Mouse (Mus musculus): ENCODE results near the gene Uri1.

The Uri1 gene

DNA sequence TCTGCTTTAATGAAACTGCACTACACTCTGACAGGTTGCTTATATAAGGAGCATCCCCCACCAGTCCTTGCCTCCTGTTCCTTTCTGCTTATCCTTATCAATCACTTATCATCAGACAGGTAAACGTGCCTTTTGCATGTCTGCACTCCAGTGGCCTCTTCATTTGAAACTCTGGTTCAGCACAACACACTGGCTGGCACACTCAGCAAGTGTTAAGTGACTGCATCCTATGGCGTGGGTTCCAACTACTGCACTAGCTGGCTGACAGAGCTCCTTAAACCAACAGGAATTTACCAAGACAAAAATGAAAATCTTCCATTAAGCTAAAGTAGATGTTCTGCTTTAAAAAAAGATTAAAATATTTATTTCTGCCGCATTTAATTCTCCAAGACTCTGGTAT lies 9.4 kb downstream of the Uri1 start:
- peak; percentile 68 for DNase-seq (ENCODE audit: low read depth, low spot score)

DNA sequence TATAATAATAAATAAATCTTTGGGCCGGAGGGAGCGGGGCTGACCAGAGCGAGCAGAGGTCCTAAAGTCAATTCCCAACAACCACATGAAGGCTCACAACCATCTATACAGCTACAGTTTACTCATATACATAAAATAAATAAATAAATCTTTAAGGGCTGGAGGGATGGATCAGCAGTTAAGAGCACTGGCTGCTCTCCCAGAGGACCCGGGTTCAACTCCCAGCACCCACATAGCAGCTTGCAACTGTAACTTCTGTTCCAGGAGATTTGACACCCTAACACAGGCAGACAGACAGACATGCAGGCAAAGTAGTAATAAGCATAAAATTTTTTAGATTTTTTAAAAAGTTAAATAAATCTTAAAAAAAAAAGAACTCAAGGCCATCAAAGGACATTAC lies 10.5 kb downstream of the Uri1 start:
- DNase-seq (ENCODE audit: low read depth, low spot score) = no peak

DNA sequence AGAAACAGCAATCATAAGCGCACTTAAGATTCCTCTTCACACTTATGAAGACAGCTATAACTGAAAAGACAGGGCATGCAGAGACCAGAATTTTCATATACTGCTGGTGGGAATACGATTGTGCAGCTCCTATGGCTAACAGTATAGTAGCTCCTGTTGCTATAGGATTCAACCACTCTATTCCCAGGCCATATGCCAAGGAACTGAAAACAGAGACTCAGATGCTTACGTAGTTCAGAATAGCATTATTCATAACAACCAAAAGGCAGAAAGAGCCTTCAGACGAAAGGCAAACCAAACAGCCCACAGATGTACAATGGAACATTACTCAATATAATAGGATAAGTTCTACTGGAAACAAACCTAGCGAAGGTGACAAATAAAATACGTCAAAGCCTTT lies 15.0 kb downstream of the Uri1 start:
- DNase-seq (ENCODE audit: low read depth, low spot score) = peak; percentile 48

DNA sequence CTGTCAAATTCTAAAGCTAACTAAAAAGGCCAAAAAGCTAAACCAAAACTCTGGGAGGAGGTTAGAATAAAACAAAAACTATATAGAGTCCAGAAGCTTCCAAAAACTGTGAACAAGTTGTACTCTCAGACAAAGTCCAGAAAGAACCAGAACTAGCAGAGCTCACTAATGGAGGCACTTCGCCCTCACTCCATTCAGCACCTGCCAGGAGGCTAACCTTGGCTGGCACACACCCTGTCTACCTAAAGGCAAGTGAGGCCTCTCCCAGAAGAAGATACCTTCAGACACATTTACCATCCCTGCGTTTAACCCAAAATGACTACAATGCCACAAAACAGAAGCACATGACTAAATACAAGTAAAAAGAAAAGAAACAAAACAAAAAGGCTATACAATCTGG lies 20.9 kb downstream of the Uri1 start:
- no peak for DNase-seq (ENCODE audit: low read depth, low spot score)

DNA sequence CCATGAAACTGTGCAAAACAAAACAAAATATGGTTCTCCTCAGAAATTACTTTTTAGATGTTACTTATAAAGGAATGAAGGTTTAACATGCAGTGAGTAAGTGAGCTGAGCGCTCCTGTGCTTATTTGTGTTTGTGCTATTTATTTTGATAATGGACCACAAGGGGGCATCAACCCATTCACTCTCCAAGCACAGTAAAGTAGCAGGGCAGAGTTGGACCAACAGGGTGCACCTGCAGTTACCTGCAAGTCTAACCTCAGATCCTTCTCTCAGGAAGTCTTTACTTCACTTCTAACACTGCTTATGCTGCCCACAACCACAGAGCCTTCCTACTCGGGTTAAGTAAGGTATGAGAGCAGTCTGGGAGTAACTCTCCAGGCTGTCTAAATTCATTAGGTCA lies 23.7 kb downstream of the Uri1 start:
- peak; percentile 27 for DNase-seq (ENCODE audit: low read depth, low spot score)

DNA sequence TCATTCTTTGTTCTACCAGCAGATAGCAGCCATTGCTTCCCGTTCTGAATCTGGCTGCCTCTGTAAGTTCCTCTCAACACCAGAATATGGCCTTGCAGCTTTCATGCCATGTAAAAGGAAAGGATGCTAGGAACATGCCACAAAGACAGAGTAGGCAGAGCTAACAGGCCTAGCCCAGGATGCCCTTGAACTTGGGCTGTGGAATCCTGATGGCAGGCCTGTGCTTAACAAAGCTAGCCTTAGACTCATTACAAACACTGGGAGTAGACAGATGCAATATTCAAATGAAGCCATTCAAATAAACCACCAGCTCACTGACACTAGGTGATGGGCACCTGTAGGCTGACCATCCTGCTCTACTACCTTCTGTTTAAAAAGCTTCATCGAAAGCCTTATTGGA lies 30.5 kb downstream of the Uri1 start:
- no peak for DNase-seq (ENCODE audit: low read depth, low spot score)

DNA sequence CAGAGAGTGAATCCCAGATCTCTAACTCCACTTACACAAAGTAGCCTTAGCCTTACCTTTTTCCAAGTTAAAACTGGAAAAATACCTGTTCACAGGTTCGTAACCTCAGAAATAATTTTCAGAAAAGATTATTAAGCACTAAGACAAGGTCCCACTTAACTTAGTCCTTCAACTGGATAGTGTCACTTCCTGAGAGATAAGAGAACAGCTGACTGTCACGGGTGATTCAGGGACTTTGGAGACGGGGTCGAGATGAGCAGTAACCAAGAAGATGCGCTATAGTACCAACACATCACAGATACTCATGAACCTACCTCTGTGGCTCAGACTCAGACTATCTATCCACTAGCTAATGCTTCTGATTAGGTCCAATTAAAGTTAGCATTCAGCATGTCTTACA lies 38.5 kb downstream of the Uri1 start:
- DNase-seq (ENCODE audit: low read depth, low spot score) = no peak

DNA sequence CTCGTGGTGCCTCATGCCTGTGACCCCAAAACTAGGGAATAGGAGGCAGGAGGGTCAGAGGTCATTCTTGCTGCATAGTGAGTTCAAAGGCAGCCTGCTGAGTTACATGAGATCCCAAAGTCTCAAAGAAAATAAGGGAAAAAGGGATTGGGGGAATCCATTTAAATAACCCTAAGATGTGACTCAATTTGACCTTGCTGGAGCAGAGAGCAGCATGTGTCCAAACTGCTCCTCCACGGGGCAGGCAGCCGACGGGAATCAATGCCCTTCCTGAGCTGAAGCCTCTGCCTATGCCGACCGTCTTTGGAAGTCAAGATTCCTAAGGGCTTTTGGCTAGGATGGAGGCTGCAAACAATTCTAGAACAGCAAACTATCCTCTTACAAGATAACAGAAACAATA lies 39.9 kb downstream of the Uri1 start:
- no peak for DNase-seq (ENCODE audit: low read depth, low spot score)

DNA sequence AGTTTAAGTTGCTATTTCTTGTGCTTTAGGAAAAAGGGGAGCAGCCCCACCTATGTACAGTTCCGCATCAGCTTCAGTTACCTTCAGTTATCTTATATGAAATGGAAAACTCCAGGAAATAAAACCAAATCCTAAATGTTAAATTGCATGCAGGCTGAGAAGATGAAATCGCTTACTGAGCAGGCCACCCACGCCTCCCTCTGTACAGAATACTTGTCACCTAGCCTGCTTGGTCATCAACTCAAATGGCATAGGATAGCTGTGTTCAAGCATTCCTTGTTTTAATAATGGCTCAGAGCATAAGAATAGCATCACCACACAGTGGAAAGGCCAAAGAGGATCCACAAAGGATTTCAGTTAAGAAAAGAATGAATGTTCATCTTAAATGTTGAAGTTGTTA lies 43.6 kb downstream of the Uri1 start:
- DNase-seq (ENCODE audit: low read depth, low spot score) = peak; percentile 52

DNA sequence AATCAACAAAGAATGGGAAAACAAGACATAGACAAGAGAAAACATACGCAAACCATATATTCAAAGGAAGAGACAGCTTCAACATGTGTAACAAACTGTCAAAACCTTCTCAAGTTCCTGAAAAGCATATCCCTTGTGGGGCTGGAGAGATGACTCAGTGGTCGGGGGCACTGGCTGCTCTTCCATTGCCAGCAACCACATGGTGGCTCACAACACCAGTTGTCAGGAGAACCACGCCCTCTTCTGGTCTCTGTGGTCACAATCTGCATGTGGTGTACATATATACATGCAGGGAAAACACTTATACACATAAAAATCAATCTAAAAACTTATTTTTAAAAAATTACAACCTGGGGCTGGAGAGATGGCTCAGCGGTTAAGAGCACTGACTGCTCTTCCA lies 44.9 kb downstream of the Uri1 start:
- no peak for DNase-seq (ENCODE audit: low read depth, low spot score)

DNA sequence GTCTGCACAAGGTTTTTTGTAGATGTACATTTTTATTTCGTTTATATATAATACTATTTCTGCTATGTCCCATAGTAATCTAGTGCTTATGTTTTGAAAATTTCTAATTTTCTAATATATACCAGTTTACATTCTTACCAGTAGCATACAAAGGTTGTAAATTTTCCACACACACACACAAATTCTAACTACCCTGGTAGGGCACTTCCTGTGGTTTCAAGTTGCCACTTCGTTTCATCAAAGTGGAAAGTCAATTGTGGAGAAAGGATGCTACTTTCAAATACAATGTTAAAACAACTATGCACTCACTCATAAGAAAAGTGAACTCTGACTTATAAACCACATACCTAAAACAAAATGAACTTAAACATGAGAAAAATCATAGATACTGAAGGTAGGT lies 45.7 kb downstream of the Uri1 start:
- no peak for DNase-seq (ENCODE audit: low read depth, low spot score)

DNA sequence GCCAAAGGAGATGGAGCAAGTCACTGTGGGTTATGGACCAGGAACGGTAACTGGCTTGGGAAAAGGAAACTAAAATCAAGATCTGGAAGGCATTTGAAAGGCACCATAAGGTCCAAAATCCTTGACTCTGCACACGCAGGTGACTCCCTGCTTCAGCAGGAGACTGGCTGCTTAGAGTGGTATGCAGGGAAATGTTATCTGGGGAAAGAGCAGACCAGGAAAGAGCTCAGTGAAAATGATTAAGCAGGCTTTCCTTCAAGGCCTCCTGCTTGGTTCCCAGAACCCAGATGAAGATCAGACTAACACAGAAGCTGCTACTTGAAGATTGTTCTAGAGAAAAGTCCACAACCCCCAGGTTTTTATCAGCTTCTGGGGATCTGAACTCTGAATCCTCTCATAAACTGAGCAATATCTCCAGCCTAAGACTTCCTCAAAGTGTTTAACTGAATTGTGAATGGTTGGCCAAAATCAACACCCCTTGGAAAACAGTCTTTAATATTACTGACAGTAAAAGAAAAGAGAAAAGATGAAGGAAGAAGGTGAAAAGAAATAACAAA lies 50.3 kb downstream of the Uri1 start:
- no peak for DNase-seq (ENCODE audit: low read depth, low spot score)

DNA sequence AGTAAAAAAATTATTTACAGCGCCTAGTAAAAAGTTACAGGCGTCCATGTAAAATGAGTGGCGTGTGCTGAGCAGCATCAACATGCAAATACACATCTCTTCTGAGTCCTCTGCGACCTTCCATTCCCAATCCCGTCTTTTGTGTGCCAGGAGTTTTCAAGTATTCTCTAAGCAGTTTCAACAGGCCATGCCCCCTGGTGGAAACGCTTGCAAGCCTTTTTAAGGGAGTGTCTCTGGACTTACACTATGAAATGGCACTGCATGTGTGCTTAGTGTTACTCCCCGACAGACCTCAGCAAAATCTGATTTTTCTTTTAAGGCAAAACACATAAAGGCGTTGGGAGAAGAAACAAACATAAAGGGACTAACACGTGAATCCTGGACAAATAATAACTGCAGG lies 50.8 kb downstream of the Uri1 start:
- DNase-seq (ENCODE audit: low read depth, low spot score) = peak; percentile 24

DNA sequence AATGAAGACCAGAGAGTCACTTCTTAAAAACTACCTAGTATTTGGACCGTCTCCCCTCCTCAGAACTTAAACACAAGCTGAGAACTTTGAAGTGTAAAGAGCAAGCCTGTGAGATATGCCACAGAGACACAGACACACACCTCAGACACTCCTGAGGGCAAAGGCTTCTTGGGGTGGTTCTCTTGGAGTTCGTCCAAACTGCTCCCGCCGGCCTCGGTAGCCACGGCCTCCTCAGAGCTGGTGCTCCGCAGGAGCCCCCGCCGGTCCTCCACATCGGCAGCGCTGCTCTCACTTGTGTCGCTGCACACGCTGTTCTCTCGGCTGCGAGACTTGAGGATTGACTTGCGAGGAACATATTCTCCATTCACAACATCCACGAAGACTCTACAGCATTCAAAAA lies 61.0 kb downstream of the Uri1 start:
- no peak for DNase-seq (ENCODE audit: low read depth, low spot score)

DNA sequence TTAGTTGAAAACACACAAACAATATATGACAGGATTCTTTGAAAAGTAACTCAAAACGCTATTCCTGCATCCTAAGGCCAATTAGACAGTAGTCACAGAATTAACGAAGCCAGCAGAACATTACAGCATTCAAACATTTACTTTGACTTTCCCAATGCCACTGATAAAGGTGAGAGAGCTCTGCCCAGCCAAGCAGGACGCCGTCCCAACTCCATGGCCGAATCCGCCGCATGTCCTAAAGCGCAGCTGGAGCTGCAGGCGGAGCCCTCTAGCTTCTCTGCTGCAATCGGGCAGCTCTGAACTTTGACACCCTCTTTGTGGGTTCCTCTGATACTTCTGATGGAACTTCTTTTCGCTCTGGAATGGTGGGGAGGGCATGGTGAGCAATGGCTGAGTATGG lies 62.1 kb downstream of the Uri1 start:
- DNase-seq (ENCODE audit: low read depth, low spot score) = no peak

DNA sequence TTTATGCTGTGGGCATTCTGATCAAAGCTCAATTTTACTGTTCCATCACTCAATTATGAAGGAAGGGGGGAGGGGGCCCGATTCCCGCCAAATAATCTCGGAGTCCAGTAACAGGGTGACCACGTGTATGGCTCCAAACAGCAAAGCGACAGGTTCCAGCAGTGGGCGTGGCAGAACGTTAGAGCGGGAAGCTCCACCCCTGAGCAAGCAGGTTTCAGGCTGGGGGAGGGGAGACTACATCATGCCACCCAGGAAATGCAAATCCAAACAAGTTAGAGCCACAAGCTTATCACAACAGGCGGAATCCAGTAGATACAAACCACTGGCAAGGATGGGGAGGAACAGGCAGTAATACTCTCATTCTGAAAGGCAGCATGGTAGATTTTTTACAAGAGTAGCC lies 71.5 kb downstream of the Uri1 start:
- no peak for DNase-seq (ENCODE audit: low read depth, low spot score)

DNA sequence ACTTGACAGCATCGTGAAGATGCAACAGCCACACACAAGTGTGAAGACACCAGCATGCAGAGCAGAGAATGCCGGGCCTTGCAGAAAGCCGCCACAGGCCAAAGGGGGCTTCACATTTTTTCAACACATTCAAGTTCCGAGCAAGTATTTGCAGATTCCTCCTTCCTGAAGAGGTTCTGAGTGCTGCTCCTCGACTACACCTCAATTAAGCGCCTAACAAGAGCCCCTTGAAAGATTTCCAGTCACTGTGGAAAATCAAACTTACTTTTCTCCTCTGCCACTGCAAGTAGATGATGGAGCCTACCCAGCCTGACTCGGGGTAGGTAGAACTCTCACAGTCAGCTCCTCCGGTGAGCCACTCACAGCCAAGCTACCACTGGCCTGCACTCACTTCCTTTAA lies 86.9 kb downstream of the Uri1 start:
- DNase-seq (ENCODE audit: low read depth, low spot score) = no peak

DNA sequence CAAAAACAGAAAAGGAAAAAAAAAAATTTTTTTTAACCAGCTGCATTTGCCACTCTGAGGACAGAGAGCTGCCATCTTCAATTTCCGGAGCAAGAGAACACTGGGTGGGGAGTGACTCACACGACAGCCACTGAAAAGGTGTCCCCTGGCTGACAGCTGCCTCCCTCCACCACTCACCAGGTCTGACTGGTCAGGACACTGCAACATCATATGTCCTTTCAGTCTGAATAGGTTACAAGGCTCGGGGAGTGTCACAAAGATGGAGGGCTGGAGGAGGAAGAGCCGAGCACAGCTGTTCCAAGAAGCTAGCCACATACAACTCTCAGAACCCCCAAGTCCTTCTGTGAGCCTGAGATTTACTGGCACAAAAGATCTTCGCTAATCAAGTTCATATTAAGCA lies 87.6 kb downstream of the Uri1 start:
- no peak for DNase-seq (ENCODE audit: low read depth, low spot score)

DNA sequence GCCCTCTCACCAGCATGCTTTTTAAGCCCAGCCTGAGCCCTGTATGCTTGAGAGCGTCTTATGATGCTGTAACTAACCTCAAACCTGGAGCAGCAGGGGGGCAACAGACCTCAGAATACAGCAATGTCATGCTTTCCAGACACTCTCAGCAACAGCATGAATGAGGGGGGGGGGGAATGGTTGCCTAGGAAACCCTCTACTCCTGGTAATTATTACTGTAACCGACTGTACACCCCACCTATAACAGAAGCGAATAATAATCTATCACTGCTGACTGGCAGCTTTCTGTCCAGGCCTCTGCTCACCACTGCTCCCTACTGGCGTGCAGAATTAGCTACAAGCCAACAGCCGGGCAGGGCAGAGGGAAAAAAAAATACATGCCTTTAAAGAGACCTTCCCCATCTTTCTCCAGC lies 88.6 kb downstream of the Uri1 start:
- DNase-seq (ENCODE audit: low read depth, low spot score) = peak; percentile 60

DNA sequence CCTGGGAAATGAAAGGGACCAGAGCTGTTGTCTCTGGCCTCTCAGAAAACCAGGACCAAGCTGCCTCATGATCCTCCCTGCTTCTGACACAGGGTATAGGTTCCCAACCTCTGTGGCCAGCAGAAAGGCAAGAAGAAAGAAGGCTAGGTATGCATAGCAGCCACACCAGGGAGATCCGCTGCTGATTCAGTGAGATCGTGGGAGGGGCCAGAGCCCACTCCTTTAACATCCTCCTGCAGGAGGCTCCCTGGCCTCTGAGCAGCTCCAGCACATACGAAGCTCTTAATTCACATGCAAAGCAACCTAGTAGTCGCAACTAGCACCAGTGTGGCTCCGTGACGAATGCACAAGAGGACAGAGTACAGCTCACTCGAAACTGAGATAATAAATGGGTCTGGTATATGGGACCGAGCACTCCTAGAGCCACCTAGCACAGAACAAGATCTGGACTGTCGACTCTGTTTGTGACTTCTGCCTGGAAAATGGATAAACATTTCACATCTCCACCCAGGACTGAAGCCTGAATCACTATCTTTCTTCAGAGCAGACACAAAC lies 89.5 kb downstream of the Uri1 start:
- DNase-seq (ENCODE audit: low read depth, low spot score) = no peak

DNA sequence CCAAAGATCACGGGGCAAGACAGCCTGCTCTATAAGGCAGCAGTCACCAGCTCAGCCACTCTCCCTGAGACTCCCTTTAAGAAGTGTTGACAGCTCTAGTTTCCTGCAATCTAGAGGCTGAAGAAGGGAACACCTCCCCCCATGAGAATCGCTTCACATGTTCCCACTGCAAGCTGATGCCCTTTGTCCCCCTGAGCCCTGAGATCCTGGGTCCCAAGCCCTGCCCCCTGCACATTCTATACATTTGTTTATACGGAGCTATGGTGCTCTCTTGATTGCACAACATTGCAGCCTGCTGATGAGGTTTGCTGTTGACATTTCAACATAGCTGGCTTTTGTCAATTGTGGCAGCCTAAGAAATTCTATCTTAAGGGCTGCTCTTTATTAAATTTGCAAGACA lies 91.7 kb downstream of the Uri1 start:
- no peak for DNase-seq (ENCODE audit: low read depth, low spot score)

DNA sequence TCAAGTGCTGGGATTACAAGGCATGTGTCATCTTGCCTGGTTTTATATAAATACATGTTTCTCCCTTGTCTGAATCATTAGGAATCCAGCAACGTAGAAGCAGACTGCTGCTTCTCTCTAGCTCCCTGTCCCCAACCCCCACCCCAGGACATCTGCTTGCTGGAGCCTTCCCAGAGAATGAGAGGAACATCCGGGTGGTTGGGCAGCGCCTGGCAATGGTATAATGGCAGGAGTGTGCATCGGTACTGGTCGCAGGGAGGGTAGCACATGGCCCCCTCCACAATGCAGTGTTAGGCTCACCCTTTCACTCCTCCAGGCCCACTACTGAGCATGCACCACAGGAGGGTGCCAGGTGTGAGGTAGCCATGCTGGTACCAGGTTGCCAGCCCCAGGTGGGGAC lies 93.6 kb downstream of the Uri1 start:
- DNase-seq (ENCODE audit: low read depth, low spot score) = peak; percentile 64

DNA sequence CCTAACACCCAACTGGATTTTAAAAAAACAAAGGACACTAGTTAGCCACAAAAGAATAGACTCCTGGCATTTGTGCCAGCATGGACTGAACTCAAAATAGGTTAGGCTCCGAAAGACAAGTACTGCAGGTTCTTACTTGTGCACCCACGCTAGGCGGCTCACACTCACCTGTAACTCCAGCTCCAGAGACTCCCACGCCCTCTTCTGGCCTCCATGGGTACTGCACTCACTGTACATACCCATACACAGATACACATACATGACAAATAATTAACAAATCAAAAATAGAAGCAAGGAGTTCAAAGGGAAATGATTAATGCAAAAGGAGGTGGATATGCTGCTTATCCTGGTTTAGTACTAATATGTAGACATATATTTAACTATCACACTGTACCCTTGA lies 100.4 kb downstream of the Uri1 start:
- no peak for DNase-seq (ENCODE audit: low read depth, low spot score)

DNA sequence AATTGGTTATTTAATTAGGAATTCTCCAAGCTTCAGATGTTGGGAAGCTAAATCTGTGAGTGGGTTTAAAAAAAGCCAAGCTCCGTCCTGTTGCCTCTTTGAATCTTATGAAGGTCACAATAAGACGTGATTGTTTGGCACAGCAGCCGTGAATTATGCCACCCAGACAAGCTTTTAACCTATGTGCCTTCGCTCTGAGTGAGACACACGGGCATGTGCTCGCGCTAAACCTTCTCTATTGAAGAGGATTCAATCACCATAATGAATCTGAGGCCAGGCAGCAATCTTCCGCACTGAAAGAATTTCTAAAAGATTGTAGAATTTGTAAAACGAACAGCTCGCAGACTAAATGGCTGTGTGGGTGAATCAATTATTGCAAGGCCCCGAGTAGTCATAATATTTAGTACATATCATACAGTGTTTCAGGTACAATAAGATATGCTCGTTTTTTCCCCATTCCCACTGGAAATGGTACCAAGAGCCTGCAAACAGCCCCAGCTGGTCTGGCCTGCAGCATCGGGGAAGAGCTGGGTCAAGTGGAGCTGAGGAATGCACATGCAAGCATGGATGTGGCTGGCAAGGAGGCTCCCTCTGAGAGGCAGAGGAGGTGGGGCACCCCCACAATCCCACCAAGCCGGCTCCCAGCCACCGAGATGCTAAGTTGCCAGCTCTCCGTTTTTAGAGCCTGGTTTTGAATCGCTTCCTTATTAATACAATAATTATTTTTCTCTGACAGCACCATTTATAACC lies 101.5 kb downstream of the Uri1 start:
- no peak for DNase-seq (ENCODE audit: low read depth, low spot score)
